Mouse (Mus musculus) stomach, embryonic 16.5 days (tissue): ENCODE results near the gene Sgca. TPM values are rescaled to one million over a fixed set of nuclear protein-coding genes. Genes with fewer than 3 reads are reported as not detected.
A peak's percentile ranks its signal among the peaks of the same experiment; 100 is the strongest.

Experiments
- ATAC-seq: fragments of 200-750 bp; cut with Nextera tagmentation; 2 replicates; pipeline ENCODE4 v1.8.0; 2017; ENCODE audit warnings: moderate number of reproducible peaks, moderate TSS enrichment; ENCODE audit not compliant: insufficient read depth, low FRiP score
- H3K27ac ChIP-seq: fragments of 300-500 bp; sonication (generic); 2 replicates; pipeline ENCODE4 v1.5.1; 2014; ENCODE audit warnings: low read length
- H3K27me3 ChIP-seq: fragments of 300-500 bp; sonication (generic); 2 replicates; pipeline ENCODE4 v1.6.1; 2014; ENCODE audit warnings: low read length, control low read depth, mixed read lengths; ENCODE audit not compliant: control insufficient read depth, insufficient read depth
- H3K36me3 ChIP-seq: fragments of 300-500 bp; sonication (generic); 2 replicates; pipeline ENCODE4 v1.6.1; 2014; ENCODE audit warnings: low read length; ENCODE audit not compliant: control insufficient read depth, insufficient read depth
- H3K4me1 ChIP-seq: fragments of 300-500 bp; sonication (generic); 2 replicates; pipeline ENCODE4 v1.6.1; 2014; ENCODE audit warnings: low read length, control low read depth, mixed read lengths; ENCODE audit not compliant: control insufficient read depth, insufficient read depth
- H3K4me2 ChIP-seq: fragments of 300-500 bp; sonication (generic); 2 replicates; pipeline ENCODE4 v1.6.1; 2014; ENCODE audit warnings: low read depth, low read length, mixed read lengths
- H3K4me3 ChIP-seq: fragments of 300-500 bp; sonication (generic); replicated peaks from 2 replicates; pipeline ENCODE4 v1.5.1; 2014; ENCODE audit warnings: mild to moderate bottlenecking, low read length
- H3K9ac ChIP-seq: fragments of 300-500 bp; sonication (generic); 2 replicates; pipeline ENCODE4 v1.6.1; 2014; ENCODE audit warnings: low read length
- H3K9me3 ChIP-seq: fragments of 300-500 bp; sonication (generic); replicated peaks from 2 replicates; pipeline ENCODE4 v1.6.1; 2016; ENCODE audit warnings: low read length, control low read depth; ENCODE audit not compliant: control insufficient read depth
- WGBS: fragments of 180-500 bp; shearing (Covaris S2); extraction: QIAGEN DNeasy Blood & Tissue Kit; methylation state at CpG from one replicate; pipeline ENCODE4 v1.1.7; 2014; 5-methylcytosine and 5-hydroxymethylcytosine counted together
- polyA plus RNA-seq: library from polyadenylated mRNA; unstranded; fragments of >200 nt; fragmentation: Nextera tagmentation; extraction: Ambion mirVana; gene quantifications from 2 replicates; pipeline ENCODE4 v1.2.1, GENCODE M21; 2015

Sgca gene
- polyA plus RNA-seq, 1 experiment from 2014 or later, result 3.2 TPM

DNA sequence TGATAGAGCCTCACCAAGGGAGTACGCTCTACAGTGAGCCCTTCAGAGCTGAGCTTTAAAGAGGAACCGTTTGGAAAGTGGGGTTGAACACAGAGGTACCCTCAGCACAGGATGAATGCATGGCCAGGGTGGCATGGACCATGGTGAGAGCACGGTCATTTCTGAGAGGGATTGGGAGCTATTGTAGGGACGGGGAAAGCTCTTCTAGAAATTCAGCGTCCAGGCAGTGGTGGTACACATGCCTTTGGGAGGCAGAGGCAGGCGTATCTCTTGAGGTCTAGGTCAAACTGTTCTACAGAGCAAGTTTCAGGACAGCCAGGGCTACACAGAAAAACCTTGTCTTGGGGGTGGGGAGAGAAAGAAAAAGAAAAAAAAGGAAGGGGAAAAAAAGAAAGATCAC is 20.9 kb upstream of the Sgca start:
- Histone ChIP-seq H3K4me1 (peaks cover 48% of the 10 kb centered on the region), H3K36me3 (peaks cover 10% of the 10 kb centered on the region), H3K4me3 (no peak overlapping the region), H3K27me3 (no peaks in the 10 kb centered on the region), H3K27ac (no peak overlapping the region), H3K9me3 (no peaks in the 10 kb centered on the region), H3K9ac (no peak overlapping the region), H3K4me2 (no peak overlapping the region)
- no peak for ATAC-seq
- 91% methylated on average over 6 of the region's 6 CpGs for WGBS

DNA sequence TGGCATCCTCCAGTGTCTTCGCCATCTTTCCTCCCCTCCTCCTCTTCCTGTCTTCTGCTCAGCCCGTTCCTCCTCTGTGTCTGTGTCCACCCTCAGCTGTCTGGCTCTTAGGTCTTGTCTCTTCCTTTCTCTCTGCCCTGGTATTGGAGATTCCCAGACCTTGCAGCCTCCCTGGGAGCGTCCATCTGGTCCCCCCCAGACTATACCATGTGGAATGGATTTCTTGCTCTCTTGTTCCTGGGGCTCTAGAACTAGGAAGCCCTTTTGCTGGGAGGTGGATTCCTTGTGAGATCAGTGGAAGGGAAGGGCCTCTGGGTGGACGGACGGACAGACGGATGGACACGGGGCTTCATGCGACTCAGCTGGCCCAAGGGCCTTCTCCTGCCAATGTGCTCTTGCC is 20.0 kb upstream of the Sgca start:
- peaks cover 7% of the 10 kb centered on the region; the same call in 1 of the 2 replicates for H3K36me3 ChIP-seq
- no peaks in the 10 kb centered on the region for H3K9me3 ChIP-seq
- no peaks in the 10 kb centered on the region for H3K27me3 ChIP-seq
- 77% methylated on average over 8 of the region's 8 CpGs for WGBS
- no peak overlapping the region for H3K4me2 ChIP-seq
- no peak overlapping the region for H3K27ac ChIP-seq
- ATAC-seq, result no peak
- H3K9ac ChIP-seq, result peak overlapping the region; percentile 8; the same call in 1 of the 2 replicates
- no peak overlapping the region for H3K4me3 ChIP-seq
- peaks cover 48% of the 10 kb centered on the region for H3K4me1 ChIP-seq

DNA sequence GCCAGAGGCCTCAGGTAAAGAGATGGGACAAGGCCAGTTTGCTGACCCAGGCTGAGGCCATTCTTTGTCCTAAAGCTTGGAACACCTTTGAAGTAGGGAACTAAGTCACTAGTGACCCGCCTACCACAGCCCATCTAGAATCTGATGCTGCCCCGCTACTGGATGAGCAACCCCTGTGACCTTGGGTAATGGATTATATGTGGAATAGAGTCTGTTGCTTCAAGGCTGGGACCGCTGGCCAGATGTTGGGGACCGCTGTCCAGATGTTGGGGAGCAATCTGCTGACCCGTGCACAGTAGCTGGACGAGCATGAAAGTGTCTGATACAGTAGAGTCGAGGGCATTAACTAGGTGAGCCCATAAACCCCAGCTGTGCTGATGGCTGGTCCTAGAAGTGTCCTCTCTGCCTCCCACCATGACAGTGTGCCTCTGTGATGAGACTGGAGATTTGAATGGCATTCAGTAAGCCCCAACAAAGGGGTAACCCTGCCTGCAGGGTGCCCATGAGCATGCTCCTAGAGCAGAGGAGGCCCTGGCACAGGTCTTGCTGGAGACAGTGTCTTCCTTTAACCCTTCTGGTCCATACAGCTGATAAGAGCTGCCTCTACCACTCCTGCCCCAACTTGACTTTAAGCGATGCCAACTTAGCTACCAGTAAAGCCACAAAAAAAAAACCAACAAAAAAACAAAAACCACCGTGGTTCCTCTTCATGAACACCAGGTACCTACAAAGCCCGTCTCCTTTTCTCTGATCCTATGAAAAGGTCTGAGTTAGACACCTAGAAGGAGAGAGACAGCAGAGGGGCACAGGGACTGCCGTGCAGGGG is 19.0 kb upstream of the Sgca start:
- H3K36me3 ChIP-seq, result peaks cover 7% of the 10 kb centered on the region; the same call in 1 of the 2 replicates
- peaks cover 44% of the 10 kb centered on the region for H3K4me1 ChIP-seq
- H3K4me3 ChIP-seq, result peak overlapping the region; percentile 85
- H3K9me3 ChIP-seq, result no peaks in the 10 kb centered on the region
- H3K27me3 ChIP-seq, result no peaks in the 10 kb centered on the region
- H3K9ac ChIP-seq, result peak overlapping the region; percentile 95
- 78% methylated on average over 11 of the region's 11 CpGs for WGBS
- no peak overlapping the region for H3K27ac ChIP-seq
- ATAC-seq, result no peak
- peak overlapping the region; percentile 97 for H3K4me2 ChIP-seq

DNA sequence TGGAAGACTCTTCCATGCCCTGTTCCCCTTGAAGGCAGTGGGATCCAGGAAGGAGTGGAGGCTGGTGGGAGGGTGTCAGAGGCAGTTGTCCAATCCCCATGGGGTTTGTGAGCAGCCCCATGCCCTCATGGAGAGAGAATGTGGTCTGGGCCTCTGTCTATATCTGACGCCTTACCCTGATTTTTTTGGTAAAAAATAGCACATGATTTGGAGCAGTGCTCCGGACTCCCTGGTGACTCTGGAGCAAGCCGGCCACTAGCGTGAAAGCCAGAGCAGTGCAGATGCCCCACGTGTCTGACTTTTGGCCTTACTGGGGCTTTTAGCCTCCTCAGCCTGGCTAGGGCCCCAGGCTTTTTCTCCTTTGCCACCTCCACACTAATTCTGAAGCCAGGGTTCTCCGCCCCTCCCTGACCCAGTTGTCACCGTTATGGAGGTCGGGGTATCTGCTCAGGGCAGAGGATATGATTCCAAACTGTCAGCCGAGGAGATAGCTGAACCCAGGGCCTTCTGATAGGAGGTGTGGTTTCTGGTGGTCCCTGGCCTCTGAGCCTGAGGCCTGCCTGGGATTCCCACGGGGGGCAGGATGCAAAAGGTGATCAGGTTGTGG is 18.2 kb upstream of the Sgca start:
- H3K4me2 ChIP-seq, result peak overlapping the region; percentile 97
- H3K4me1 ChIP-seq, result peaks cover 48% of the 10 kb centered on the region
- peak overlapping the region; percentile 85 for H3K4me3 ChIP-seq
- 43% methylated on average over 10 of the region's 10 CpGs for WGBS
- H3K27me3 ChIP-seq, result no peaks in the 10 kb centered on the region
- peak overlapping the region; percentile 95 for H3K9ac ChIP-seq
- H3K36me3 ChIP-seq, result peaks cover 4% of the 10 kb centered on the region; the same call in 1 of the 2 replicates
- ATAC-seq, result no peak
- no peaks in the 10 kb centered on the region for H3K9me3 ChIP-seq
- H3K27ac ChIP-seq, result 0 out of 2 replicates have a peak overlapping the region, but pooled peaks have one; percentile 8

DNA sequence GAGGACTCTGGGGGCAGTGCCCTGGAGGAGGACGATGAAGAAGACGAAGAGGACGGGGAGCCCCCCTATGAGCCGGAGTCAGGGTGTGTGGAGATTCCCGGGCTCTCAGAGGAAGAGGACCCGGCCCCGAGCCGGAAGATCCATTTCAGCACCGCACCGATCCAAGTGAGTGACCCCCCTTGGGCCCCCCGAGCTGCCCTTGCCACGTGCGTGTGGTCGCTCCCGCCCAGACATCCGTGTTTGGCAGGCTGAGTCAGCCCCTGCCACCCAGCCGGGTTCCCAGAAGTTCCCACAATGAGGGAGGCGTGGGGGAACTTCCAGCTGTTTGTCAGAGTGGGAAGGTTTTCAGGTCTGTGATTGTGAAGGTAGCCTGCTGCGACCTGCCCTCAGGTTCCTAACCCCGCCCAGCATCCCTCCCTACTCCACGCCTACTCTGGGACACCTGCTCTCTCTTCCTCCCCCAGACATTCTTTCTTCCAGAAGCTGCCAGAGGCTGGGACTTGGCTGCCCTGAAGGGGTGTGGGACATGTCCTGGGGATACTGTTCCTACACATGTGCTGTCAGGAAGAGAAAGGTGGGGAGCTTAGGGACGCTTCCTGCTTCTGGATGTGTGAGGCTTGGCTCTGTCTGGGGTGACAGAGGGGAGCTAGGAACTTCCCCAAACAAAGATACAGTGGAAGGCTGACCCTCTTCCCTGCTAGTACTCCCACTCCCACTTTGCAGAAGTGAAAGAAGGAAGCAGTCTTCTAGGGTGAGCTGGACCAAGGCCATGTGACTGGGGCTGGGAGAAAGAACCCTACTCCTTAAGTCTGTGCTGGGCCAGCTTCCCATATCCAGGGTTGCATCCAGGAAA is 16.9 kb upstream of the Sgca start:
- WGBS, result 2% methylated on average over 22 of the region's 22 CpGs
- peaks cover 57% of the 10 kb centered on the region for H3K4me1 ChIP-seq
- H3K4me3 ChIP-seq, result peak overlapping the region; percentile 85
- peak overlapping the region; percentile 97 for H3K27ac ChIP-seq
- no peaks in the 10 kb centered on the region for H3K27me3 ChIP-seq
- peak overlapping the region; percentile 95 for H3K9ac ChIP-seq
- H3K9me3 ChIP-seq, result no peaks in the 10 kb centered on the region
- peak; percentile 35; the same call in 1 of the 2 replicates for ATAC-seq
- peaks cover 4% of the 10 kb centered on the region; the same call in 1 of the 2 replicates for H3K36me3 ChIP-seq
- peak overlapping the region; percentile 97 for H3K4me2 ChIP-seq

DNA sequence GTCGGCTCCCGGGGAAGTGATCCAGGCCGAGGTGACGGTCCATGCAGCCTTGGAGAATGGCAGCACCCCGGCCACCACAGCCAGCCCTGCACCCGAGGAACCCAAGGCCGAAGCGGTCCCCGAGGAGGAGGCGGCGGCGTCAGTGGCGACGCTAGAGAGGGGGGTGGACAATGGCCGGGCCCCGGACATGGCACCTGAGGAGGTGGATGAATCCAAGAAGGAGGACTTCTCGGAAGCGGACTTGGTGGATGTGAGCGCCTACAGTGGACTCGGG is 16.3 kb upstream of the Sgca start:
- Histone ChIP-seq H3K9ac (peak overlapping the region; percentile 95), H3K4me2 (peak overlapping the region; percentile 97), H3K27me3 (no peaks in the 10 kb centered on the region), H3K27ac (peak overlapping the region; percentile 97), H3K4me3 (peak overlapping the region; percentile 85), H3K36me3 (peaks cover 2% of the 10 kb centered on the region; the same call in 1 of the 2 replicates), H3K9me3 (no peaks in the 10 kb centered on the region), H3K4me1 (peaks cover 61% of the 10 kb centered on the region)
- no peak for ATAC-seq
- WGBS, result under 1% methylated on average over 20 of the region's 20 CpGs

DNA sequence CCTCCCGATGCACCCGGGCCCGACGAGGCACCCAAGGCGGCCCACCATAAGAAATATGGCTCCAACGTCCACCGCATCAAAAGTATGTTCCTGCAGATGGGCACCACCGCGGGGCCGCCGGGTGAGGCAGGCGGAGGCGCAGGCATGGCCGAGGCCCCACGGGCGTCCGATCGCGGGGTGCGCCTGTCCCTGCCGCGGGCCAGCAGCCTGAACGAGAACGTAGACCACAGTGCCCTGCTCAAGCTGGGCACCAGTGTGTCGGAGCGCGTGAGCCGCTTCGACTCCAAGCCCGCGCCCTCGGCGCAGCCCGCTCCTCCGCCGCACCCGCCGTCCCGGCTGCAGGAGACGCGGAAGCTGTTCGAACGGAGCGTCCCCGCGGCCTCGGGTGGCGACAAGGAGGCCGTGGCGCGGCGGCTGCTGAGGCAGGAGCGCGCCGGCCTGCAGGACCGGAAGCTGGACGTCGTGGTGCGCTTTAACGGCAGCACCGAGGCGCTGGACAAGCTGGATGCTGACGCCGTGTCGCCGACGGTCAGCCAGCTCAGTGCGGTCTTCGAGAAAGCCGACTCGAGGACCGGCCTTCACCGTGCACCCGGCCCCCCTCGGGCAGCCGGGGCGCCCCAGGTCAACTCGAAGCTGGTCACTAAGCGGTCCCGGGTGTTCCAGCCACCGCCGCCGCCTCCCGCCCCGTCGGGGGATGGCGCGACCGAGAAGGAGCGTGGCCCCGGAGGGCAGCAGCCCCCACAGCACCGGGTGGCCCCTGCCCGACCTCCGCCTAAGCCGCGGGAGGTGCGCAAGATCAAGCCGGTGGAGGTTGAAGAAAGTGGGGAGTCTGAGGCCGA is 15.7 kb upstream of the Sgca start:
- Histone ChIP-seq H3K9ac (peak overlapping the region; percentile 95), H3K9me3 (no peaks in the 10 kb centered on the region), H3K4me1 (peaks cover 66% of the 10 kb centered on the region), H3K36me3 (no peaks in the 10 kb centered on the region; the same call in 1 of the 2 replicates), H3K27me3 (no peaks in the 10 kb centered on the region), H3K27ac (peak overlapping the region; percentile 97), H3K4me2 (peak overlapping the region; percentile 97), H3K4me3 (peak overlapping the region; percentile 85)
- WGBS, result under 1% methylated on average over 95 of the region's 99 CpGs
- ATAC-seq, result no peak

DNA sequence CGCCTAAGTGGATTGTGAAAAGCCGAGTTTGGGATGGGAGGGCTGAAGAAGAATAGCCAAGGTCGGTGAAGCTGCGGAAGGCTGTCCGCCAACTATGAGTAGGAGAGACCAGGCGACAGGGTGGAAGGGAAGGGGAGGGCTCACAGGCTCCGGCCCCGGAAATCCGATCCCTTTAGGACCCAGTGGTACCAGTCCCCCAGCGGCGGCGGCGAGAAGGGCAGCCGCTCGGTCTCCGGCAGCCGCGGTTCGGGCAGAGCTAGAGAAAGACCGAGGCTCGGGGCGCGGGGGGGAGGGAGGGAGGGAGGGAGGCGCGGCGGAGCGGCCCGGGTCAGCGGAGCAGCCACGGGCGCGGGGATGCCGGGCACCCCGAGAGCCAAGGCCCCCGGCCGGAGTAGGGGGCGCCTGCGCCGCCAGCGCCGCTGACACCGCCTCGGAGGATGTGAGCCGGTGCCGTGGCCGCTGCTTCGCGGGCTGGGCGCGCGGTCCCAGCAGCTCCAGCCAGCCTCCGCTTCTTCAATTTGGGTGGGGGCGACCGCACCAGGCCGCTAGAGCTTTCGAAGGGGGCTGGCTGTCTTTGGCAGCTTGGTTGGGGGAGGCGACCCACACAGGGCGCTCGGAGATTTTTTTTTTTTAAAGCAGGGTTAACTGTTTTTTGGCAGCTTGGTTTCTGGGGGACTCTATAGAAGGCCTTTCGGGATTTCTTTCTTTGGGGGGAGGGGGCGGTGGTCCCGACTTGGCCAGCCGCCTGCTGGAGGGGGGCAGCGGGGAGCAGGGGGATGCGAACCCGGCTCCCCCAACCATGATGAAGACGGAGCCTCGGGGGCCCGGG is 14.8 kb upstream of the Sgca start, which contains the start of gene Ppp1r9b:
Ppp1r9b (plus strand) TSS at position 287 of the 829 bp plus-strand sequence.
- peak within 1 kb of the TSS; percentile 97 for H3K4me2 ChIP-seq
- H3K9ac ChIP-seq, result peak within 1 kb of the TSS; percentile 95
- WGBS, result under 1% methylated on average over 66 of the region's 69 CpGs
- peak; percentile 85 for ATAC-seq
- H3K36me3 ChIP-seq, result no peaks in the 10 kb centered on the region
- peak within 1 kb of the TSS; percentile 85 for H3K4me3 ChIP-seq
- H3K27ac ChIP-seq, result peak within 1 kb of the TSS; percentile 97
- no peaks in the 10 kb centered on the region for H3K27me3 ChIP-seq
- no peaks in the 10 kb centered on the region for H3K9me3 ChIP-seq
- peaks cover 66% of the 10 kb centered on the region for H3K4me1 ChIP-seq
